Mouse (Mus musculus) testis, adult 2 months (tissue): ENCODE results near the gene Rab37.

Experiments
- CTCF ChIP-seq: fragments of 200-500 bp; IDR thresholded peaks from 2 replicates; pipeline ENCODE4 v1.5.1; 2012; ENCODE audit warnings: low read depth, mild to moderate bottlenecking, inconsistent platforms, low read length, moderate library complexity; ENCODE audit not compliant: control insufficient read depth, insufficient read depth, insufficient replicate concordance
- POLR2A ChIP-seq: fragments of 200-500 bp; IDR thresholded peaks from 2 replicates; pipeline ENCODE4 v1.6.1; 2012; ENCODE audit warnings: low read depth, mild to moderate bottlenecking, inconsistent platforms, low read length, moderate library complexity; ENCODE audit not compliant: control insufficient read depth

- TF ChIP-seq POLR2A (no peak), CTCF (no peak)
Measured at GRCm38 (mm10) chr11:115163568-115164150, 72.4 kb downstream of the Rab37 start.
